Mouse (Mus musculus) kidney, embryonic 16.5 days (tissue): ENCODE measurements at regions not wholly inside any gene's neighbourhood (a gene's known extent, or its start where the extent isn't known, plus 50 kb on each side); places are given as distances from the start of the nearest gene placed in this dataset.

Experiments used
- ATAC-seq: fragments of 200-750 bp; cut with Nextera tagmentation; 2 replicates; pipeline ENCODE4 v1.8.0; 2017; ENCODE audit warnings: moderate TSS enrichment; ENCODE audit not compliant: low FRiP score, low TSS enrichment
- H3K27ac ChIP-seq: fragments of 300-500 bp; sonication (generic); 2 replicates; pipeline ENCODE4 v1.5.1; 2014; ENCODE audit warnings: low read length
- H3K27me3 ChIP-seq: fragments of 300-500 bp; sonication (generic); 2 replicates; pipeline ENCODE4 v1.6.1; 2014; ENCODE audit warnings: low read length, control low read depth, mixed read lengths; ENCODE audit not compliant: insufficient read depth
- H3K36me3 ChIP-seq: fragments of 300-500 bp; sonication (generic); 2 replicates; pipeline ENCODE4 v1.6.1; 2014; ENCODE audit warnings: low read length, control low read depth, mixed read lengths; ENCODE audit not compliant: insufficient read depth
- H3K4me1 ChIP-seq: fragments of 300-500 bp; sonication (generic); 2 replicates; pipeline ENCODE4 v1.6.1; 2014; ENCODE audit warnings: low read length, control low read depth, mixed read lengths; ENCODE audit not compliant: insufficient read depth
- H3K4me2 ChIP-seq: fragments of 300-500 bp; sonication (generic); replicated peaks from 2 replicates; pipeline ENCODE4 v1.6.1; 2014; ENCODE audit warnings: low read depth, low read length
- H3K4me3 ChIP-seq: fragments of 300-500 bp; sonication (generic); 2 replicates; pipeline ENCODE4 v1.5.1; 2014; ENCODE audit warnings: mild to moderate bottlenecking, low read length
- H3K9ac ChIP-seq: fragments of 300-500 bp; sonication (generic); replicated peaks from 2 replicates; pipeline ENCODE4 v1.6.1; 2014; ENCODE audit warnings: low read length
- H3K9me3 ChIP-seq: fragments of 300-500 bp; sonication (generic); 2 replicates; pipeline ENCODE4 v1.6.1; 2016; ENCODE audit warnings: low read length, control low read depth
- WGBS: fragments of 180-500 bp; shearing (Covaris S2); extraction: QIAGEN DNeasy Blood & Tissue Kit; methylation state at CpG from one replicate; pipeline ENCODE4 v1.1.7; 2014; 5-methylcytosine and 5-hydroxymethylcytosine counted together

DNA sequence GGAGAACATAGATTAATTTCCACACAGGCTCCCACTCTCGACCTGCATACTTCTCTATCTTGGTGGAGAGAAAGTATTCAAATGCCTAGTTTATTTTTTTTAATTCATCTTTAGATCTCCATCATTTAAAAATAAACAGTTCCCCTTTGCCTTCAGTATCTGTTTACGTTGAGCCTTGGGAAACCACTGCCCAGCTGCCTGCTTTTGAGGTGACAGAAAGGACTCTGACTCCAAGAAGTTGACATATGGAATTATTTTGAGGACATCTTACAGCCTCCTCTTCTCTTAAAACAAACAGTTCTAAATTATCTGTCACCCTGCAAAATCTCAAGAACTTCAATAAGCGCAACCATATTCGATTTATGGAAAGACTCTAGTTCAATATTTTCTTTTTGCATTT, 186.4 kb downstream of the Npr3 start:
- no peak overlapping the region for H3K9ac ChIP-seq
- no peak overlapping the region for H3K4me2 ChIP-seq
- H3K4me3 ChIP-seq, result no peak overlapping the region
- H3K4me1 ChIP-seq, result no peaks in the 10 kb centered on the region
- WGBS, result 57% methylated on average over 4 of the region's 4 CpGs
- H3K36me3 ChIP-seq, result no peaks in the 10 kb centered on the region
- H3K9me3 ChIP-seq, result no peaks in the 10 kb centered on the region
- H3K27ac ChIP-seq, result no peak overlapping the region
- H3K27me3 ChIP-seq, result no peaks in the 10 kb centered on the region
- ATAC-seq, result no peak

DNA sequence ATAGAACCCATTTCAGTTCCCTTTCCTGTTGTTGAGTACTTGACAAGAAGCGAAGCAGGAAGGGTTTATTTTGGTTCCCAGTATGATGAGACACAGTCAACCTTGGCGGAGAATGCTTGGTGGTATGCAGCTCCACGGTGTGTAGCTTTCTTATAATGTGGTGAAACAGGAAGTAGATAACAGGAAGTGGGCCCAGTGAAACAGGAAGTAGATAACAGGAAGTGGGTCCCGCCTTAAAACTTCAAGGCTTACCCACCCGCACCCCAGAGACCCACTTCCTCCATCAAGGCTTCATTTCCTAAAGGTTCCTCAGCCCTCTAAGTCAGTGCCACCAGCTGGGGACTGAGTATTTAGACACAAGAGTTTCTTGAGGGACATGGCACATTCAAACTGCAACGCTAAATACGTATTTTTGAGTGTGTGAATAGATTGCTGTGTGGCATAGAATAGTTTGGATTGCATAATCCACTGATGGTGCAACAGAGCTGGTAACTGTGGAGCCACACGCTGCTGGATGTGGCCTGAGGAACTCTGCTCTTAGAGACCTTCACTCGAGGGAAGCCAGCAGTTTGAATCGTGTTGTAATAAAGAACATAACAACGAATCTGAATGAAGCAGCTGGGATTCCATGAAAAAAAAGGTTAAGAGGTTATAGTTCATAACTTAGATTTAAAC, 190.8 kb downstream of the Npr3 start:
- H3K4me2 ChIP-seq, result no peak overlapping the region
- no peaks in the 10 kb centered on the region for H3K9me3 ChIP-seq
- no peak overlapping the region for H3K27ac ChIP-seq
- WGBS, result 85% methylated on average over 11 of the region's 11 CpGs
- H3K36me3 ChIP-seq, result no peaks in the 10 kb centered on the region
- H3K9ac ChIP-seq, result no peak overlapping the region
- no peaks in the 10 kb centered on the region; the same call in 1 of the 2 replicates for H3K4me1 ChIP-seq
- ATAC-seq, result no peak
- H3K27me3 ChIP-seq, result no peaks in the 10 kb centered on the region
- H3K4me3 ChIP-seq, result no peak overlapping the region

DNA sequence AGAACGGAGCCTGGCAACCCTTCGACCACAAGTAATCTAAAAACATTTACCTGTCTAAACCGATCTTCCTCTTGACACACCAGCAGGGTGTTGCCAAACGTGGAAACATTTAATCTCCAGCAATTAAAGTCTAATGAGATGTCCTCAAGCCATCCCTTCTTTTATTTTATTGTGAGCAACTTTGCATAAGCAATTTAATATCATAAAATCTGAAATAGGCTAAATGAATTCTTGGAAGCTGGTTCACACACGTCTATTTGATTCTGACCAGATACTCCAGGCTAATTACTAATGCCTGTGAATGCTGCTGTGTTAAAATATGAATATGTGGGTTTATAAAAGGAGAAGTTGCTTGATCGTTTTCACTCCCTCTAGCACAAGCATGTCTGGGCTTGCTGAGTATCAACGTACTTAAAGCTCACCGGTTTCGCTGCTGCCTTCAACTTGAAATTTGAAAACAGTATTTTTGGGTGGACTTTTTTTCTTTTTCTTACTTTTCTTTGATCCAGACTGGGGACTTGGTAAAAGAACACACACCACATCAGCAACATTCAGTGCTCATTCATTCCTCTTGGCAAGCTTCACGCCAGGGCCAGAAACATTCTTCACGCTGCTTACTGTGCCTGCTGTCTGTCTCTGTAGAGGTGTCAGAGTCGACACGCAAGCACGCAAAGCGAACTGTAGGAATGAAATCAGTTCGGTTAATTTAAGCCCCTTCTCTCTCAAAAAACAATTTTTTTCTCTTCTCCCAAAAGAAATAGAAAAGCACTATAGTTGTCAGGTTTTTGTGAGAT, 194.4 kb downstream of the Npr3 start:
- no peak for ATAC-seq
- Histone ChIP-seq H3K4me1 (no peaks in the 10 kb centered on the region; the same call in 1 of the 2 replicates), H3K4me3 (no peak overlapping the region), H3K36me3 (no peaks in the 10 kb centered on the region), H3K27me3 (no peaks in the 10 kb centered on the region), H3K4me2 (no peak overlapping the region), H3K9ac (0 out of 2 replicates have a peak overlapping the region, but pooled peaks have one; percentile 8), H3K9me3 (no peaks in the 10 kb centered on the region), H3K27ac (no peak overlapping the region)
- 64% methylated on average over 16 of the region's 16 CpGs for WGBS

DNA sequence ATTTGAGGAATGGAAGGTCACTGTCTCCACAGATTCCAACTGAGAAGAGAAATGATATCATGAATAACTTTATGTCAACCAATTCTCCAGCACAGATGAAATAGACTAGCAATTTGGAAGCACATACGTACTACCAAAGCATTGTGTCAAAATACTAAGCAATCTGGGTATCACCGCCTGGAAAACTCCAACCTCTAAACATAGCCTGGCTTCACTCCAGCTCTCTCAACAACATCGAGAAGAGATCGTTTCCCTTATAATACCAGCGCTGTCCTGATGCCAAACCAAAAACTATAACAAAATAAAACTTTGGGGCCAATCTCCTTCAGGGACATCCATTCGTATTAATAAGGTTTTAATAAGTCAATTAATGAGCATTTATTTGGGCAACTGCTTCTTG, 205.8 kb downstream of the Npr3 start:
- Histone ChIP-seq H3K9ac (no peak overlapping the region), H3K27ac (no peak overlapping the region), H3K4me1 (no peaks in the 10 kb centered on the region), H3K9me3 (no peaks in the 10 kb centered on the region), H3K4me2 (no peak overlapping the region), H3K4me3 (no peak overlapping the region), H3K36me3 (no peaks in the 10 kb centered on the region), H3K27me3 (no peaks in the 10 kb centered on the region)
- WGBS, result 86% methylated on average over 6 of the region's 6 CpGs
- no peak for ATAC-seq

DNA sequence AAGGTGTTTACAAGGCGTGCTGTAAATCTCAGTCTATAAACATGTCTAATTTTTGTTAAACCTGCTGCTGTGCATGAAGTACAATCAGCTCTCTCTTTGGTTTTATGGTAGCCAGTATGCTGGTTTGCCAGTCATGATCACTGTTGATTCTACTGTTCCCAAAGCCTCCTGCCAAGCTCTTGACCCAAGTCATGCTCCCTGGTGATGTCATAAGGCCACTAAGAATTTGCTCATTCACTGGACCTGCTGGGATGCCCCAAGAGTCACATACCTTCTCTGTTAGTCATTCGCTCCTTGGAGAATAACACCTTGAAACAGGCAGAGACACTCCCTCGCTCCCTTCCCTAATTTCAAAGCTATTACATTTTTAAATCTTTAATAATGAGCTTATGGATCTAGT, 207.2 kb downstream of the Npr3 start:
- Histone ChIP-seq H3K27me3 (no peaks in the 10 kb centered on the region), H3K4me1 (no peaks in the 10 kb centered on the region), H3K36me3 (no peaks in the 10 kb centered on the region), H3K9me3 (no peaks in the 10 kb centered on the region), H3K9ac (no peak overlapping the region), H3K4me3 (no peak overlapping the region), H3K4me2 (no peak overlapping the region), H3K27ac (no peak overlapping the region)
- WGBS, result 93% methylated on average over 3 of the region's 3 CpGs
- ATAC-seq, result no peak

DNA sequence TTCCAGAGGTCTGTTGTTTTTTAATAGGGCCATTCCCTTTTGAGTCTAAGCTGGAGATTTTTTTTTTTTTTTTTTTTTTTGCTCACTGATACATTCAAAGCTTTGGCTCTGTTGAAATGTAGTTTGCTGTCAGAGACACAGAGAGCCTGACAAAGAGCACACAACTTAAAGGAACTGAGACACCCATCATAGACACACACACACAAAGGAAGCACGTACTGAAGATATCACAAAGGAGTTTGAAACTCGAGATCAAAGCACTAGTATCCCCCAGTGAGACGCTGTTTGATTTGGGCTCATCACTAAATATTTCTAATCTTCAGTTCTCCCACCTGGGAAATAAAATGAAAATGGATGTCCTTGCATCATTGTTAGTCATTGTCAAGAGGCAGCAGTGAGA, 210.0 kb downstream of the Npr3 start:
- Histone ChIP-seq H3K27me3 (no peaks in the 10 kb centered on the region), H3K4me1 (no peaks in the 10 kb centered on the region), H3K27ac (no peak overlapping the region), H3K36me3 (no peaks in the 10 kb centered on the region), H3K9me3 (no peaks in the 10 kb centered on the region), H3K4me2 (no peak overlapping the region), H3K9ac (no peak overlapping the region), H3K4me3 (no peak overlapping the region)
- WGBS, result 69% methylated on average over 3 of the region's 3 CpGs
- ATAC-seq, result no peak

DNA sequence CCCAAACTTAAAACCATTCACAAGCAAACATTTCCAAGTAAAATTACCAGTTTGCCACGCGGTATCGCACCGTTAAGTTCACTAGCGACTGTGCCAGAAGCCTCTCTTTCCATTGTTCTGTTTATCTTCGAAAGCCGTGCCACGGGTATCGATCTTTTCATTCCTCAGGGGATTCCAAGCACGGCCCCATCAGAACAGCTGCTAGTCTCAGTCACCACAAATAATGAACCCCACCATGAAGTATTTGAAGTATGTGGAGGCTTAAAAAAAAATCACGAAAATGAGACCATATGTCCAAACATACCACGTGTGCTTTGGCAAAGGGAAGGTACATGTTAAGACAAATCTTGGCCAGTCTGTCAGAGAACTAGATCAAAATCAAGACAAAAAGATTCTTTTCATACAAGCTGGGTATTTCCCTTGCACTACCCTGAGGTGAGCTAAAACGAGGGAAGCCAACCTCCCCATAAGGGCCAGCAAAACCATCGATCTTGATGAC, 213.3 kb downstream of the Npr3 start:
- no peaks in the 10 kb centered on the region for H3K4me1 ChIP-seq
- WGBS, result 81% methylated on average over 14 of the region's 14 CpGs
- no peaks in the 10 kb centered on the region for H3K9me3 ChIP-seq
- H3K9ac ChIP-seq, result no peak overlapping the region
- H3K4me3 ChIP-seq, result no peak overlapping the region
- no peaks in the 10 kb centered on the region for H3K36me3 ChIP-seq
- no peaks in the 10 kb centered on the region for H3K27me3 ChIP-seq
- H3K4me2 ChIP-seq, result no peak overlapping the region
- no peak for ATAC-seq
- H3K27ac ChIP-seq, result no peak overlapping the region

DNA sequence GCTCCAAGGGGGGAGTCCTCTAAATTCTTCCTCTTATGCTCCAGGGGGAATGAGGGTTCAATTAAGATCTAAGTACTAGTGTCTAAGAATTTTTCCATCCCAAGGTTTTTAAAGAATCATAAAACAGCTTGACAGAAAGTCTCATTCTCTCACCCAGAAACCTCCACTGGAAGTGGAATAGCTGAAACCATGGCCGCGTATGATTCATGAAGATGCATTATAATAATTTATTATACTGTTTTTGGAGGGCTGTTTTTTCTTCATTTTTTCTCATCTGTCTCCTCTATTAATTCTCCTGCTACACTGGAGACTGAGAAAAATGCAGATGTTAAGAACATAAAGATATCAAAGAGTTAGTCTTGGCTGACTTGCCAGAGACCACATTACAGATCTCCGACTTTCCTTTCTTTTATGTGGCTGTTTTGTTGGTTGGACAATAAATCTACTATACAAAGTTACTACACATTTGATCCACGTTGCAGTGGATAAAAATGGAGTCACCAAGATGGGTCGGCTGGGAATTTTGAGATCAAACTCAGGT, 242.2 kb downstream of the Npr3 start:
- H3K36me3 ChIP-seq, result no peaks in the 10 kb centered on the region
- H3K27me3 ChIP-seq, result no peaks in the 10 kb centered on the region
- H3K27ac ChIP-seq, result no peak overlapping the region
- peak; percentile 67 for ATAC-seq
- no peak overlapping the region for H3K4me2 ChIP-seq
- no peaks in the 10 kb centered on the region for H3K4me1 ChIP-seq
- 55% methylated on average over 5 of the region's 5 CpGs for WGBS
- H3K9me3 ChIP-seq, result no peaks in the 10 kb centered on the region
- H3K4me3 ChIP-seq, result no peak overlapping the region
- H3K9ac ChIP-seq, result no peak overlapping the region

DNA sequence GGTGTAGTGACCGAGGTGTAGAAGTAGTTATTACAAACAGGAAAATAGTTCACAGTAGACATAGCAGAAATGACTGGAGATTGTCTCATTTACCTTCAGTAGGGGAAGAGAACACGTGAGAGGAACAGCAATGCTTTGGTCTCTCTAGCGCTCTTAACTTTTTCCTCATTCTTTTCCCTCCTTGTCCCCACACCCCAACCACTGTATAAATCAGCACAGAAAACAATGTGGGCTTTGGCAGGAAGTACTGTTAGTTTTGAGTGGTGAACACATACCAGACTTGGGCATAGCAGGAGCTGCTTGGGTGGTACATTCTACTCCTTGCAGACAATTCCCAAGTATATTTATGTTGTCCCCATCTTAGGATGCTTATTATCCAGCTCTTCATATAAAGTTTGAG, 251.9 kb downstream of the Npr3 start:
- H3K36me3 ChIP-seq, result no peaks in the 10 kb centered on the region

DNA sequence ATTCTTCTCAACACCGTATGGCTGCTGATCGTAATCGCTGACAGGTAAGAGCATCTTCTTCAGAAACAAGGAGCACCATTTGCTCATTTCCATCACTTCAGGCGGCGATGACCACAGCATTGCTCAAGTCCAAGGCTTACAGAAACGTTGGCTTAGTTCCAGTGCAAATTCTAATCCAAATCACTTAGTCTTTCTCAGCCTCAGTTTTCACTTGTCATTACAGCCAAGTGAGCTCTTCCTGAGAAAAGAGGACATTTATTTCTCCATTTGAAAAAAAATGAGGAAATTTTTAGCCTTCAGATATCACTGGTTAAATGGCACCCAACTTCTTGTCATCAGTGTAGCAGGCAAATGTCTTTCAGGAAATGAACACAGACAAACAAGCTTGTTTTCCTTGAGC, 246.8 kb upstream of the Tars start:
- ATAC-seq, result no peak
- no peak overlapping the region for H3K27ac ChIP-seq
- WGBS, result 92% methylated on average over 6 of the region's 6 CpGs
- H3K4me3 ChIP-seq, result no peak overlapping the region
- H3K27me3 ChIP-seq, result no peaks in the 10 kb centered on the region
- H3K4me1 ChIP-seq, result no peaks in the 10 kb centered on the region
- no peaks in the 10 kb centered on the region for H3K36me3 ChIP-seq
- no peak overlapping the region for H3K9ac ChIP-seq
- no peak overlapping the region for H3K4me2 ChIP-seq
- no peaks in the 10 kb centered on the region for H3K9me3 ChIP-seq

More for the DNA sequence above, 251.9 kb downstream of the Npr3 start:
- Histone ChIP-seq H3K4me1 (no peaks in the 10 kb centered on the region), H3K4me2 (no peak overlapping the region), H3K27me3 (no peaks in the 10 kb centered on the region), H3K9ac (no peak overlapping the region), H3K4me3 (no peak overlapping the region), H3K9me3 (no peaks in the 10 kb centered on the region; the same call in 1 of the 2 replicates), H3K27ac (no peak overlapping the region)
- 84% methylated on average over 3 of the region's 3 CpGs for WGBS
- ATAC-seq, result no peak
